Mouse (Mus musculus): ENCODE results near the gene Hist3h2ba.

GRCm38 (mm10) chr11:58951210-58951609, 2.5 kb downstream of the Hist3h2ba start:
- TF ChIP-seq CTCF (IDR thresholded peaks at IDR 0.05; ENCODE audit: low read depth, low read length) (no peak), POLR2A (IDR thresholded peaks at IDR 0.05; ENCODE audit: borderline replicate concordance, low read depth, low read length) (no peak)
